Mouse (Mus musculus) intestine, embryonic 14.5 days (tissue): ENCODE results near the gene Srrm1. TPM values are rescaled to one million over a fixed set of nuclear protein-coding genes. Genes with fewer than 3 reads are reported as not detected.

Experiments used
- ATAC-seq: fragments of 200-750 bp; cut with Nextera tagmentation; replicated peaks from 2 replicates; pipeline ENCODE4 v1.8.0; 2017; ENCODE audit warnings: low read depth, moderate number of reproducible peaks, moderate TSS enrichment, moderate library complexity; ENCODE audit not compliant: low FRiP score, low TSS enrichment
- DNase-seq: peaks from one replicate; pipeline ENCODE4 v3.0.0-alpha.2; 2018; ENCODE audit warnings: low spot score
- H3K27ac ChIP-seq: fragments of 300-500 bp; sonication (generic); 2 replicates; pipeline ENCODE4 v1.5.1; 2014; ENCODE audit warnings: low read depth, mild to moderate bottlenecking, control low read depth
- H3K27me3 ChIP-seq: fragments of 300-500 bp; sonication (generic); replicated peaks from 2 replicates; pipeline ENCODE4 v1.6.1; 2014; ENCODE audit warnings: low read length, control low read depth; ENCODE audit not compliant: control insufficient read depth, insufficient read depth
- H3K36me3 ChIP-seq: fragments of 300-500 bp; sonication (generic); 2 replicates; pipeline ENCODE4 v1.6.1; 2014; ENCODE audit warnings: low read length, control low read depth; ENCODE audit not compliant: control insufficient read depth, insufficient read depth
- H3K4me1 ChIP-seq: fragments of 300-500 bp; sonication (generic); replicated peaks from 2 replicates; pipeline ENCODE4 v1.6.1; 2014; ENCODE audit warnings: low read length, control low read depth, mixed read lengths; ENCODE audit not compliant: control insufficient read depth, insufficient read depth
- H3K4me2 ChIP-seq: fragments of 300-500 bp; sonication (generic); 2 replicates; pipeline ENCODE4 v1.6.1; 2014; ENCODE audit warnings: low read length
- H3K4me3 ChIP-seq: fragments of 300-500 bp; sonication (generic); 2 replicates; pipeline ENCODE4 v1.5.1; 2014; ENCODE audit warnings: low read depth, low read length, control low read depth, mixed read lengths
- H3K9ac ChIP-seq: fragments of 300-500 bp; sonication (generic); 2 replicates; pipeline ENCODE4 v1.6.1; 2014; ENCODE audit warnings: mild to moderate bottlenecking, low read length
- H3K9me3 ChIP-seq: fragments of 300-500 bp; sonication (generic); 2 replicates; pipeline ENCODE4 v1.6.1; 2016; ENCODE audit warnings: low read length, control low read depth; ENCODE audit not compliant: control insufficient read depth
- WGBS: fragments of 180-500 bp; shearing (Covaris S2); extraction: QIAGEN DNeasy Blood & Tissue Kit; methylation state at CpG from one replicate; pipeline ENCODE4 v1.1.7; 2014; 5-methylcytosine and 5-hydroxymethylcytosine counted together
- polyA plus RNA-seq: library from polyadenylated mRNA; unstranded; fragments of >200 nt; fragmentation: Nextera tagmentation; extraction: Ambion mirVana; gene quantifications from 2 replicates; pipeline ENCODE4 v1.2.1, GENCODE M21; 2014

Srrm1 gene
- polyA plus RNA-seq, 1 experiment from 2014 or later = 201 TPM

GRCm38 (mm10) chr4:135271419-135271828 lies 81.7 kb downstream of the Srrm1 start:
- no peaks in the 10 kb centered on the region; the same call in 1 of the 2 replicates for H3K36me3 ChIP-seq
- peak overlapping the region; percentile 96 for H3K27ac ChIP-seq
- H3K27me3 ChIP-seq = no peaks in the 10 kb centered on the region
- no peaks in the 10 kb centered on the region for H3K9me3 ChIP-seq
- peak overlapping the region; percentile 69 for H3K4me3 ChIP-seq
- H3K9ac ChIP-seq = peak overlapping the region; percentile 93
- DNase-seq (no peak), ATAC-seq (no peak)
- peaks cover 48% of the 10 kb centered on the region for H3K4me1 ChIP-seq
- peak overlapping the region; percentile 63 for H3K4me2 ChIP-seq
- whole genome bisulfite sequencing = under 1% methylated on average over 20 of the region's 20 CpGs

Other genes with a start within 250 kb of the Srrm1 start
- 0.19 and 0.20 TPM in 2 replicates for gene Runx3, start 232.7 kb downstream of the Srrm1 start, polyA plus RNA-seq
- gene Clic4, start 80.5 kb downstream of the Srrm1 start, polyA plus RNA-seq = 107 and 114 TPM in 2 replicates
- 10.8 and 11.8 TPM in 2 replicates for gene Ncmap, start 44.9 kb upstream of the Srrm1 start, polyA plus RNA-seq
- 16.1 and 18.4 TPM in 2 replicates for gene Rcan3, start 80.5 kb upstream of the Srrm1 start, polyA plus RNA-seq
- gene Stpg1, start 141.5 kb upstream of the Srrm1 start, polyA plus RNA-seq = 0.19 and 0.42 TPM in 2 replicates
- 4.3 and 6.7 TPM in 2 replicates for gene Nipal3, start 141.7 kb upstream of the Srrm1 start, polyA plus RNA-seq
- 7.1 and 9.2 TPM in 2 replicates for gene Grhl3, start 220.3 kb upstream of the Srrm1 start, polyA plus RNA-seq